9 mouse cellular contexts compared by ENCODE assay signal in the genomic region with DNA sequence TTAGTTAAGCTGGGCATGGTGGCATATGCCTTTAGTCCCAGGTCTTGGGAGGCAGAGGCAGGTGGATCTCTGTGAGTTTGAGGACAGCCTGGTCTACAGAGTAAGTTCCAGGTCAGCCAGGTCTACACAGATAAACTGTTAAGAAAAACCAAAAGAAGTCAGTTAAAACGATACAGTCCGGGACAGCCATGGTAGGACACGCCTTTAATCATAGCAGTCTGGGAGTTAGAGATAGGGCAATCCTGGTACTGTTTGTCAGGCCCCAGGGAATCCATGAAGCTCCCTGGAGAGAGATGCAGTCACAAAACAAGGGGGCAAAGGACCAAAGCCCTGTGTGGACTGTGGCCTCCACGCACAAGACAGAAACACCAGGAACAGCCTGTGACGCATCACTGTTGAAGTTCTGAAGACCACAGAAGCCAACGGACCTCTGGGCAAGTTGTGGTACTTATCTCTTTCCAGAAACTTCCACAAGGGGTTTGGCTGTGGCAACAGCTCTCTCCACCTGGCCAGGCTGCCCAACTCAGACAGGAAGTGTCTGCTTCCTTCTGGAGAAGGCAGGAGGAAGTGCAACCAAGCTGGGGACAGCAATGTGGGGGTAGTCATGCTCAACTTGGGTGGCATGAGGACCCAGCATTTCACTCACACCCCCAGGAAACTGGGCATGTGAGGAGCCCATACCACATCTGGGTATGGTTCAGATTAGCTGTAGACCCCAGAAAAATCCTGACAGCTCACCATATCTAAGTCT. TPM values are rescaled to one million over a fixed set of nuclear protein-coding genes. Genes with fewer than 3 reads are reported as not detected.
DNase-seq lines count a peak whose midpoint lies in the region; ATAC-seq and TF ChIP-seq lines count a peak whose summit lies in the region.
"Had no signal": no experiment of that assay in that cellular context is flagged by ENCODE, and none has a peak within 500 bp of the region (broad histone marks: within the 10 kb centered on the region; RNA-seq: fewer than 3 reads in every experiment).

No protein-coding gene starts in this region.

- peaks cover 10 to 37% of the 10 kb centered on the region in 2 experiments for H3K4me1 ChIP-seq in MEL (ENCODE audit: control insufficient read depth in 1 of 2, insufficient read depth in 2 of 2, low read length in 2 of 2)
- H3K4me1 ChIP-seq in liver, embryonic 11.5 days (replicated peaks; ENCODE audit: control insufficient read depth, insufficient read depth, low read length): peaks cover 42% of the 10 kb centered on the region
- peaks cover 73% of the 10 kb centered on the region for H3K4me1 ChIP-seq in megakaryocyte, embryonic 14.5 days
- no peaks in the 10 kb centered on the region for H3K4me1 ChIP-seq in forebrain, embryonic 11.5 days (replicated peaks; ENCODE audit: control insufficient read depth, insufficient read depth, low read length)
- H3K4me1 ChIP-seq: forebrain, embryonic 13.5 days had no signal

- WGBS in liver, embryonic 11.5 days: 38% methylated on average over 6 of the region's 6 CpGs
- 88% methylated on average over 6 of the region's 6 CpGs for WGBS in forebrain, embryonic 11.5 days

- peaks cover 0 to 27% of the 10 kb centered on the region in 2 experiments; a peak in 2 of 4 replicates for H3K36me3 ChIP-seq in MEL (ENCODE audit: control insufficient read depth in 1 of 2, insufficient read depth in 2 of 2, low read length in 2 of 2)
- no peaks in the 10 kb centered on the region for H3K36me3 ChIP-seq in liver, embryonic 11.5 days (ENCODE audit: control insufficient read depth, insufficient read depth, low read length)
- peaks cover 34% of the 10 kb centered on the region for H3K36me3 ChIP-seq in megakaryocyte, embryonic 14.5 days (replicated peaks; ENCODE audit: low read length)
- H3K36me3 ChIP-seq in forebrain, embryonic 11.5 days (ENCODE audit: control insufficient read depth, insufficient read depth, low read length): no peaks in the 10 kb centered on the region

- peak overlapping the region; percentile 46 for H3K4me2 ChIP-seq in liver, embryonic 11.5 days
- no peak overlapping the region for H3K4me2 ChIP-seq in forebrain, embryonic 11.5 days (ENCODE audit: low read depth, low read length, severe bottlenecking)
- H3K4me2 ChIP-seq: forebrain, embryonic 13.5 days had no signal

- peaks cover 11% of the 10 kb centered on the region for H3K79me2 ChIP-seq in MEL (ENCODE audit: control insufficient read depth, insufficient read depth, low read length, poor library complexity)

- no peak for TF ChIP-seq CTCF in layer of hippocampus, adult 2 months (conservative IDR thresholded peaks at IDR 0.05)
- TF ChIP-seq CTCF in MEL (IDR thresholded peaks at IDR 0.05 in 2 of 3, conservative IDR thresholded peaks at IDR 0.05 in 1 of 3; ENCODE audit: control insufficient read depth in 1 of 3, insufficient read depth in 1 of 3, low read depth in 2 of 3, low read length in 3 of 3, poor library complexity in 1 of 3, severe bottlenecking in 1 of 3): no peak

- H3K27ac ChIP-seq in layer of hippocampus, adult 2 months: peak overlapping the region; percentile 53; the same call in 1 of the 2 replicates
- peak overlapping the region; percentile 67 for H3K27ac ChIP-seq in MEL (ENCODE audit: control insufficient read depth, low read depth, low read length)
- H3K27ac ChIP-seq in liver, embryonic 11.5 days (ENCODE audit: low read depth, low read length): peak overlapping the region; percentile 53
- no peak overlapping the region for H3K27ac ChIP-seq in forebrain, embryonic 11.5 days (ENCODE audit: low read depth, low read length)
- H3K27ac ChIP-seq: forebrain, embryonic 13.5 days had no signal

- no peak overlapping the region for H3K4me3 ChIP-seq in layer of hippocampus, adult 2 months
- H3K4me3 ChIP-seq in MEL (ENCODE audit: control insufficient read depth in 1 of 2, insufficient read depth in 1 of 2, low read depth in 2 of 2, low read length in 2 of 2): no peak overlapping the region
- no peak overlapping the region for H3K4me3 ChIP-seq in liver, embryonic 11.5 days (ENCODE audit: low read depth, low read length)
- H3K4me3 ChIP-seq in megakaryocyte, embryonic 14.5 days (replicated peaks): peak overlapping the region; percentile 81
- H3K4me3 ChIP-seq in forebrain, embryonic 11.5 days (ENCODE audit: low read depth, low read length): no peak overlapping the region
- H3K4me3 ChIP-seq: forebrain, embryonic 13.5 days had no signal

- TF ChIP-seq POLR2A in MEL (IDR thresholded peaks at IDR 0.05; ENCODE audit: control insufficient read depth in 1 of 2, insufficient read depth in 1 of 2, low read depth in 1 of 2, low read length in 2 of 2, poor library complexity in 1 of 2): no peak

- peak; percentile 75 to 91 for TF ChIP-seq EP300 in MEL (IDR thresholded peaks at IDR 0.05; ENCODE audit: low read depth in 1 of 2, low read length in 2 of 2)

- no peak overlapping the region; the same call in 1 of the 2 replicates for H3K9ac ChIP-seq in MEL (ENCODE audit: control insufficient read depth, low read depth, low read length, poor library complexity, severe bottlenecking)
- H3K9ac ChIP-seq in liver, embryonic 11.5 days (ENCODE audit: low read depth, low read length): no peak overlapping the region
- no peak overlapping the region for H3K9ac ChIP-seq in forebrain, embryonic 11.5 days (ENCODE audit: low read length)
- H3K9ac ChIP-seq: forebrain, embryonic 13.5 days had no signal

- no peaks in the 10 kb centered on the region for H3K9me3 ChIP-seq in MEL (replicated peaks; ENCODE audit: insufficient read depth, low read length)
- H3K9me3 ChIP-seq in liver, embryonic 11.5 days (ENCODE audit: control insufficient read depth, low read length): no peaks in the 10 kb centered on the region
- peaks cover 3% of the 10 kb centered on the region for H3K9me3 ChIP-seq in megakaryocyte, embryonic 14.5 days
- H3K9me3 ChIP-seq in forebrain, embryonic 11.5 days (ENCODE audit: control insufficient read depth, low read length): no peaks in the 10 kb centered on the region
- H3K9me3 ChIP-seq: forebrain, embryonic 13.5 days had no signal

- no peak for DNase-seq in layer of hippocampus, adult 2 months (ENCODE audit: low spot score in 2 of 2)
- DNase-seq in layer of hippocampus, postnatal 25 days (ENCODE audit: extremely low spot score in 1 of 2, low spot score in 1 of 2): no peak
- peak; percentile 76 for DNase-seq in MEL (ENCODE audit: low read depth, low spot score)
- no peak for DNase-seq in liver, embryonic 11.5 days (ENCODE audit: low spot score)
- no peak for DNase-seq in forebrain, embryonic 11.5 days (ENCODE audit: low spot score)
- DNase-seq in thymus, postnatal 0 days (ENCODE audit: low spot score): no peak
- no peak for DNase-seq in left cerebral cortex, postnatal 4 days

- peak; percentile 76 for ATAC-seq in liver, embryonic 11.5 days (replicated peaks; ENCODE audit: low FRiP score)
- ATAC-seq in forebrain, embryonic 11.5 days (replicated peaks; ENCODE audit: low FRiP score): no peak
- ATAC-seq: forebrain, embryonic 13.5 days had no signal

- no peaks in the 10 kb centered on the region for H3K27me3 ChIP-seq in MEL (ENCODE audit: control insufficient read depth in 1 of 2, insufficient read depth in 2 of 2, low read length in 2 of 2)
- H3K27me3 ChIP-seq in liver, embryonic 11.5 days (replicated peaks; ENCODE audit: control insufficient read depth, insufficient read depth, low read length): 0 out of 2 replicates have a peak, but pooled peaks cover 2% of the 10 kb centered on the region
- no peaks in the 10 kb centered on the region for H3K27me3 ChIP-seq in megakaryocyte, embryonic 14.5 days (replicated peaks)
- no peaks in the 10 kb centered on the region; the same call in 1 of the 2 replicates for H3K27me3 ChIP-seq in forebrain, embryonic 11.5 days (ENCODE audit: control insufficient read depth, insufficient read depth, low read length)

- intact Hi-C loops in left cerebral cortex, postnatal 4 days (cut with DNase I): no loop called here

- no peak for TF ChIP-seq RAD21 in MEL (IDR thresholded peaks at IDR 0.05; ENCODE audit: low read depth, low read length)

RNA-seq across cellular contexts. Expression of gene Gna15, which starts 4.6 kb away (rescaled TPM):
- total RNA-seq in layer of hippocampus, adult 2 months (2021): 1 to 10 TPM; 1.9 to 2.5 TPM
- 1 to 10 TPM; 2.4 to 3.2 TPM for total RNA-seq in layer of hippocampus, postnatal 25 days (2021)
- total RNA-seq in MEL (2012; rRNA removed): 28.2 and 33.0 TPM in 2 replicates
- polyA plus RNA-seq in MEL (2012; ENCODE audit: insufficient read depth in 1 of 2, insufficient read length in 2 of 2, low read depth in 1 of 2, low replicate concordance in 2 of 2, missing spikeins in 1 of 2): 100 to 1,000 TPM in 1 of 2 experiments, 10 to 100 TPM in 1; 23.0 to 142 TPM
- 10.1 and 11.3 TPM in 2 replicates for polyA plus RNA-seq in liver, embryonic 11.5 days (2014; fragmentation: Nextera tagmentation; extraction: Ambion mirVana)
- 31.7 and 48.4 TPM in 2 replicates for polyA plus RNA-seq in megakaryocyte, embryonic 14.5 days (2012; ENCODE audit: insufficient read depth, low replicate concordance)
- polyA plus RNA-seq in forebrain, embryonic 11.5 days (2014; fragmentation: Nextera tagmentation; extraction: Ambion mirVana): 0.45 and 0.68 TPM in 2 replicates
- polyA plus RNA-seq in thymus, postnatal 0 days (2015; fragmentation: Nextera tagmentation; extraction: Ambion mirVana): 3.5 TPM in 2 replicates
- total RNA-seq in left cerebral cortex, postnatal 4 days (2021): 1 to 10 TPM; 1.1 to 1.6 TPM

RNA-seq across cellular contexts. Expression of gene S1pr4, which starts 19.5 kb away (rescaled TPM):
- under 1 TPM; 0.39 to 0.95 TPM for total RNA-seq in layer of hippocampus, adult 2 months (2021)
- total RNA-seq in layer of hippocampus, postnatal 25 days (2021): under 1 TPM; 0.35 to 0.54 TPM
- total RNA-seq in MEL (2012; rRNA removed): 1.7 and 2.1 TPM in 2 replicates
- 1 to 10 TPM in 1 of 2 experiments, not detected in 1; 1.6 TPM for polyA plus RNA-seq in MEL (2012; ENCODE audit: insufficient read depth in 1 of 2, insufficient read length in 2 of 2, low read depth in 1 of 2, low replicate concordance in 2 of 2, missing spikeins in 1 of 2)
- 4.5 and 4.6 TPM in 2 replicates for polyA plus RNA-seq in liver, embryonic 11.5 days (2014; fragmentation: Nextera tagmentation; extraction: Ambion mirVana)
- 7.4 and 9.1 TPM in 2 replicates for polyA plus RNA-seq in megakaryocyte, embryonic 14.5 days (2012; ENCODE audit: insufficient read depth, low replicate concordance)
- 0.36 and 0.68 TPM in 2 replicates for polyA plus RNA-seq in forebrain, embryonic 11.5 days (2014; fragmentation: Nextera tagmentation; extraction: Ambion mirVana)
- polyA plus RNA-seq in thymus, postnatal 0 days (2015; fragmentation: Nextera tagmentation; extraction: Ambion mirVana): 22.2 and 25.6 TPM in 2 replicates
- total RNA-seq in left cerebral cortex, postnatal 4 days (2021): under 1 TPM; 0.14 to 0.66 TPM

RNA-seq across cellular contexts. Expression of gene Ncln, which starts 23.2 kb away (rescaled TPM):
- total RNA-seq in layer of hippocampus, adult 2 months (2021): 10 to 100 TPM; 83.1 to 93.5 TPM
- 10 to 100 TPM; 83.0 to 94.6 TPM for total RNA-seq in layer of hippocampus, postnatal 25 days (2021)
- 120 and 136 TPM in 2 replicates for total RNA-seq in MEL (2012; rRNA removed)
- 100 to 1,000 TPM; 215 to 276 TPM for polyA plus RNA-seq in MEL (2012; ENCODE audit: insufficient read depth in 1 of 2, insufficient read length in 2 of 2, low read depth in 1 of 2, low replicate concordance in 2 of 2, missing spikeins in 1 of 2)
- 92.2 and 97.9 TPM in 2 replicates for polyA plus RNA-seq in liver, embryonic 11.5 days (2014; fragmentation: Nextera tagmentation; extraction: Ambion mirVana)
- polyA plus RNA-seq in megakaryocyte, embryonic 14.5 days (2012; ENCODE audit: insufficient read depth, low replicate concordance): 145 and 508 TPM in 2 replicates
- 71.8 and 72.3 TPM in 2 replicates for polyA plus RNA-seq in forebrain, embryonic 11.5 days (2014; fragmentation: Nextera tagmentation; extraction: Ambion mirVana)
- polyA plus RNA-seq in thymus, postnatal 0 days (2015; fragmentation: Nextera tagmentation; extraction: Ambion mirVana): 39.4 and 45.5 TPM in 2 replicates
- 100 to 1,000 TPM; 104 to 105 TPM for total RNA-seq in left cerebral cortex, postnatal 4 days (2021)

RNA-seq across cellular contexts. Expression of gene Gna11, which starts 25.6 kb away (rescaled TPM):
- 100 to 1,000 TPM; 118 to 123 TPM for total RNA-seq in layer of hippocampus, adult 2 months (2021)
- 100 to 1,000 TPM; 110 to 121 TPM for total RNA-seq in layer of hippocampus, postnatal 25 days (2021)
- total RNA-seq in MEL (2012; rRNA removed): 12.2 and 14.1 TPM in 2 replicates
- 10 to 100 TPM in 1 of 2 experiments, not detected in 1; 18.4 TPM for polyA plus RNA-seq in MEL (2012; ENCODE audit: insufficient read depth in 1 of 2, insufficient read length in 2 of 2, low read depth in 1 of 2, low replicate concordance in 2 of 2, missing spikeins in 1 of 2)
- polyA plus RNA-seq in liver, embryonic 11.5 days (2014; fragmentation: Nextera tagmentation; extraction: Ambion mirVana): 46.4 and 47.0 TPM in 2 replicates
- polyA plus RNA-seq in megakaryocyte, embryonic 14.5 days (2012; ENCODE audit: insufficient read depth, low replicate concordance): 7.3 and 10.2 TPM in 2 replicates
- 77.1 and 84.5 TPM in 2 replicates for polyA plus RNA-seq in forebrain, embryonic 11.5 days (2014; fragmentation: Nextera tagmentation; extraction: Ambion mirVana)
- polyA plus RNA-seq in thymus, postnatal 0 days (2015; fragmentation: Nextera tagmentation; extraction: Ambion mirVana): 28.5 and 30.0 TPM in 2 replicates
- total RNA-seq in left cerebral cortex, postnatal 4 days (2021): 100 to 1,000 TPM; 116 to 117 TPM

RNA-seq across cellular contexts. Expression of gene Celf5, which starts 36.9 kb away (rescaled TPM):
- total RNA-seq in layer of hippocampus, adult 2 months (2021): 100 to 1,000 TPM; 286 to 287 TPM
- 100 to 1,000 TPM; 255 to 311 TPM for total RNA-seq in layer of hippocampus, postnatal 25 days (2021)
- total RNA-seq in MEL (2012; rRNA removed): 0.03 and 0.08 TPM in 2 replicates
- polyA plus RNA-seq in MEL (2012; ENCODE audit: insufficient read depth in 1 of 2, insufficient read length in 2 of 2, low read depth in 1 of 2, low replicate concordance in 2 of 2, missing spikeins in 1 of 2): under 1 TPM in 1 of 2 experiments, not detected in 1; 0.38 TPM
- polyA plus RNA-seq in liver, embryonic 11.5 days (2014; fragmentation: Nextera tagmentation; extraction: Ambion mirVana): 0.12 TPM in 1 of 2 replicates, not detected in the other
- 1.3 and 3.3 TPM in 2 replicates for polyA plus RNA-seq in megakaryocyte, embryonic 14.5 days (2012; ENCODE audit: insufficient read depth, low replicate concordance)
- polyA plus RNA-seq in forebrain, embryonic 11.5 days (2014; fragmentation: Nextera tagmentation; extraction: Ambion mirVana): 9.7 and 19.6 TPM in 2 replicates
- 0.04 and 0.25 TPM in 2 replicates for polyA plus RNA-seq in thymus, postnatal 0 days (2015; fragmentation: Nextera tagmentation; extraction: Ambion mirVana)
- total RNA-seq in left cerebral cortex, postnatal 4 days (2021): 100 to 1,000 TPM; 303 to 316 TPM
